Mouse (Mus musculus): Measurements from ENCODE around the gene Asap3.

The Asap3 gene

DNA sequence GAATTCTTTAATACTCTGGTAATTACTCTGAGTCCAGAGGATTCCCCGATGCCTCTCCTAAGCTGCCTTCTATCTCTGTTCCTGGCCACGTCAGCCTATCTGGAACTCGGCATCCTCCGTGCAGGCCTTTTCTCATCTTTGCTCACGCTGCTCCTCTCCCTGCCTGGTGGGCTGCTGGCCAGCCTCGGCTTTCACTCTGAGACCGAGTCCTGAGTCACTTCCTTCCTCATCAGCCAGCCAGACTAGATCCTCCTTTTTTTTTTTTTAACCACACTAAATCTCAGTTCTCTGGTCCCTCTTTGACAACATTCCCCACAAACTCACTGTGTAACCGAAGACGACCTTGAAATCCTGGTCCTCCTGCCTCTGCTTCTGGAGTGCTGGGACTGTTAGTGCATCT lies 20.8 kb upstream of the Asap3 start:
- no peak for DNase-seq

DNA sequence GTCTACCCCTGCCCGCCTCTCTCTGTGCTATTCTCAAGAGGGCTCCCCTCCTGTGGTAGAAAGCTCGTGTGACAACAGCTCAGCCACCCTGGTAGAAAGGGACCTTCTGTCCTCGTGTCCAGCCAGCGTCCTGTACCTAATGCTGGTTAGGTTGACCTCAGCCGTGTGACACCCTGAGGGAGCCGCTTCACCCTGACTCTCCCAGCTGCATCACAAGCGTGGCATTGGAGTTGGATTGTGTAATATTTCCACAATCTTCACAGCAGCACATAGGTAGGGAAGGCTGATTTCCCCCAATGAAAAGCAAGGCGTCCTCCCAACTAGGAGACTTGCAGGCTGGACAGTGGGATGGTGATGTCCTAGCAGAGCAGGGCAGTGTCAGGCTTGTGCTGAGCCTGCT lies 19.9 kb upstream of the Asap3 start:
- no peak for DNase-seq

DNA sequence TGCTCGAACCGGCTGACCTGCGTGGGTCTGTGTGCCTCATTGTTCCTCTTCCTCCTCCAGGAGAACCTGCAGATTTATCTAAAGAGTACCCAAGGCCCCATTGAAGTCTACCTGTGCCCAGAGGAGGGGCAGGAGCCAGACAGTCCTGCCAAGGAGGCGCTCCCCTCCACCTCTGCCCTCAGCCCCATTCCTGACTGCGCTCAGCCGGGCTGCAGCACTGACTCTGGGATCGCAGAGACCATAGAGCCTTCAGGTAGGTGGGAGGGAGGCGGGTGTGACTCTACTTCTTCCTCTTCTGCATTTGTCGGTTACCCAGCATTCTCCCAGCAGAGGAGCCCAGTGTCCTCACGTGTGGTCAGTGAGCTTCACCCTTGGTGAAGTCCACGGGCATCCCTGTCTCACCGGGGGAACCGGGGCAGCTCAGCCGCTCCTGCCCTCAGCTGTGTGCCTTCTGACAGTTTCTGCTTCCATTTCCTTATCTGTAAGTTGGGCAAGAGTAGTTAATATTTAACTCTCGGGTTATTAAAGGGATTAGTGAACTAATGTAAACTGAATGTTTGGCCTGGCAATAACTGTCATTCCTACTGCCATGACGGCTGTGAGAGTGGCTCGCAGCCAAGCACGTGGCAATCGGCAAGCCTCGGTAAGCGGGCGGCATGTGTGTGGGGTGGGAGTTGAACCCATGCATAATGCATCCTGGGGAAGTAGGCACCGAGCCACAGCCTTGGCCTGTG lies 19.3 kb upstream of the Asap3 start:
- no peak for DNase-seq

DNA sequence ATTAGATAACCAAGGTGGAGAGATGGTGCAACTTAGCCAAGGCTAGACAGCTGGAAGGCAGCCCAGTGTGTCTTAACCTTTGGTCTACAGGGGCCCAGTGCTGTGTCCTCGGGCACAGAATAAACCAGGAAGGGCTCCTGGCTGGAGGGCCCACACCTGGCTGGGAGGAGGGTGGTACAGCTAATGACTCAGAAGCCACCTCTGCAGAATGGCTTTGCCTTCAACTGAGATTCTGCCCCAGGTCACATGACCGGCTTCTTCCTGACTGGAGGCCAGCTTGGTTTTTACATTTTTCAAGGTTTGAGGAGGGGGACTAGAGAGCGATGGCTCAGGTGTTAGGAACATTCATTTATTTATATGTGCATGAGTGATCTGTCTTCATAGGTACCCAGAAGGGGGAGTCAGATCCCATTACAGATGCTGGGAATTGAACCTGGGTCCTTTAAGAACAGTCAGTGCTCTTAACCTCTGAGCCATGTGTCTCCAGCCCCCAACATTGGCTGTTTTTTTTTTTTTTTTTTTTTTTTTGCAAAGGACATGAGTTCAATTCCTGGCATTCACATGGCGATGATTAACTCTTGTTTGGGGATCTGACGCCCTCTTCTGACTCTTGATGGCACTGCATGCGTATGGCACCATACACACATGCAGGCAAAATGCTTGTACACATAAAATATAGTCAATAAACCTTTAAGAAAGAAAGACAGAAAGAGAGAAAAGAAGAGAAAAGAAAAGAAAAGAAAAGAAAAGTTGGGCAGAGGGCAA lies 17.0 kb upstream of the Asap3 start:
- DNase-seq: peak; percentile 74

DNA sequence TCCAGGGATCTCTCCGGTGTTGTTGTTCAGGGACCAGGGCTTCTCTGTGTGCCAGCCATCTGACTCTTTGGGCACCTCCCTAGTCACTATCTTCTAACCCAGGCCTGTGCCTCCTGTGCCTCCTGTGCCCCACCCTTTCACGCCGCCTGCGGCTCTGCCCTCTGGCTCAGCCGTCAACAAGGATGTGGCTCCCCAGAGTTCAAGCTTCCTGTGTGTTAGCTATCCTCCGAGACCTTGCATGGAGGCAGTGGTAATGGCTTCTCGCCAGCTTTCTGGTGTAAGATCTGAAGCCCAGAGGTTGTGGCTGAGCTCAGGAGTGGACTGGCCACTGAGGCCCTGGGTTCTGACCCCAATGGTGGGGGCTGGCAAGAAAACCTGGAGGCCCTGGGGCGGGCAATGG lies 16.3 kb upstream of the Asap3 start:
- DNase-seq: peak; percentile 93

DNA sequence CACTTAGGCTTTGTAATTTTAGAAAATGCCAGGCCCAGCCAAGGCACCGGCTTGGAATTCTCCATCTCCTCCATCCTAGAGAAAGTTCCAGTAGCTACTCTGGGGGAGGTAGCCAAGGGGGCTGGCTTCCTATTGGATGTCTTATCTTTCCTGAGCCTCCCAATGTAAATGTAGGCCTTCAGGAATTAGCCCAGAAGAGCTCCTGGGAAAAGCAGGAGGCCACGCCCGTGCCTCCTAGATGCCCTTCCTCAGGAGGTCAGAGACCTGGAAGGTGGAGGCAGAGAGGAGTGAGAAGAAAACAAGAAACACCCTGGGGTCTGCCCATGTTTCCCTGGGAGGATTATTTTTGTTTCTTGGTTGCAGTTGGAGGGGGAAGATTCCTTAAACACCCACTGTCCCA lies 12.6 kb upstream of the Asap3 start:
- DNase-seq: no peak

DNA sequence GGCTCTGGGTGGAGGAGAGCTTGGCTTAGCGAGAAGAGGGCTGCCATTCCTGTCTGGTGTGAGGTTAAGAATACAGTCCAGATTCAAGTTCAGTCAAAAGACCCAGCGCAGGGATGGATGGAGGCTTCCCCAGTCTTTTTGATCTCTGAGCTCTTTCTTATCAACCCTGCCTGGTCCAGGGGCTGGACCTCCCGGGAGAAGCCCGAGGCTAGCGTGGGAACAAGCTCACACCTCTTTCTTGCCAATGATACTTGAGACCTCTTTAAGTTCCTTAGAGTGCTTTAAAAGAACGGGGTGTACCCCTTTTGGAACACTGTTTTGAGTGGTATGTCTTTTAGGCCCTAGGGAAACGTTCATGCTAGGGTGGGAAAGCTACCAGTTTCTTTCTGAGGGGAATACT lies 11.1 kb upstream of the Asap3 start:
- DNase-seq: no peak

DNA sequence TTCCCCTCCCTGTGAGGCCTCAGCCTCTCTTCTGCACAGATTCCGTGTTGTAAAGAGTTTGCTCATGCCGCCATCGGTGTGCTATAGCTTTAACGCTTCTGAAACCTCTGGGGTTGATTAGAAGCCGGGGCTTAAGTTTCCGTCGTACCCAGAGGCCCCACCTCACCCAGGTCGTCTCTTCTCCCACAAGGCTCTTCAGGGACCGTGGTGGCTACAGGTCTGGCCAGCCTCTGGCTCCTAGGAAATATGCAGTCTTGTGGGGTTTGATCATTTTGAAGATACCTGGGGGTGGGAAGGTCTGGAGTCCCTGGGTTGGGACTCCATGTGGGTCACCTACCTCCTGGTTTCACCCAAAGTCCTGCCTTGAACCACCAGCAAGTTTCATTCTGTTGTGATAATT lies 10.5 kb upstream of the Asap3 start:
- no peak for DNase-seq

DNA sequence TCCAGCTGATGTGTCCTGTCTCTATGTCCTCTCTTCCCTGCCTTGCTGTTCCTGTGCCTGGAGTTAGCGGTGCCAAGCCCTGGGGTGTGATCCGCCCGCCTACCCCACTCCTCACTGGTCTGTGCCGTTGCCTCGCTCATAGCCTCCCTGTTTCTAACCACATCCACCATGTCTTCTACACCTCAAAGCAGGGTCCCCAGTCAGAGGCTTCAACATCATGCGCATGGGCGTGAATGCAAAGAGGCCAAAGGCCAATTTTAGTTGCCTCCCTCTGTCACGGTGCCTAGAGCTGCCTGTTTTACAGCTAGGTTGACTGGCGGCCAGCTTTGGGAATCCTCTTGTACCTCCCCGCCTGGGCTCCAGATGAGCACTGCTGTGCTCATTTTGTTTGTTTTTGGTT lies 10.0 kb upstream of the Asap3 start:
- no peak for DNase-seq

DNA sequence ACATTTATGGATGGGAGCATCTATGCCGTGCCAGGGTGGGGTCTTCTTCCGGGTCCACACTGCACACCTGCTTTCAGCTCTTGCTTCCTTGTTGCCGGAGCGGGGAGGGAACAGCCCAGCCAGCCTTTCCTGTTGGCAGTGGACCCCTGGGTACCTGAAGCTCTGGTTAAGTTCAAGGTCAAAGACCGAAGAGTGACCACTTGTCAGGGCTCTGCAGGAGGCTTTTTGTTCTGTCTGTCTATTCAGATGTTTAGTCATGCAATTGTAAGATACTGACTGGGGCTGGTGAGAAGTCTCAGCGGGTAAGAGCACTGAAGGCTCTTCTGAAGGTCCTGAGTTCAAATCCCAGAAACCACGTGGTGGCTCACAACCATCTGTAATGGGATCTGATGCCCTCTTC lies 7.3 kb upstream of the Asap3 start:
- no peak for DNase-seq

DNA sequence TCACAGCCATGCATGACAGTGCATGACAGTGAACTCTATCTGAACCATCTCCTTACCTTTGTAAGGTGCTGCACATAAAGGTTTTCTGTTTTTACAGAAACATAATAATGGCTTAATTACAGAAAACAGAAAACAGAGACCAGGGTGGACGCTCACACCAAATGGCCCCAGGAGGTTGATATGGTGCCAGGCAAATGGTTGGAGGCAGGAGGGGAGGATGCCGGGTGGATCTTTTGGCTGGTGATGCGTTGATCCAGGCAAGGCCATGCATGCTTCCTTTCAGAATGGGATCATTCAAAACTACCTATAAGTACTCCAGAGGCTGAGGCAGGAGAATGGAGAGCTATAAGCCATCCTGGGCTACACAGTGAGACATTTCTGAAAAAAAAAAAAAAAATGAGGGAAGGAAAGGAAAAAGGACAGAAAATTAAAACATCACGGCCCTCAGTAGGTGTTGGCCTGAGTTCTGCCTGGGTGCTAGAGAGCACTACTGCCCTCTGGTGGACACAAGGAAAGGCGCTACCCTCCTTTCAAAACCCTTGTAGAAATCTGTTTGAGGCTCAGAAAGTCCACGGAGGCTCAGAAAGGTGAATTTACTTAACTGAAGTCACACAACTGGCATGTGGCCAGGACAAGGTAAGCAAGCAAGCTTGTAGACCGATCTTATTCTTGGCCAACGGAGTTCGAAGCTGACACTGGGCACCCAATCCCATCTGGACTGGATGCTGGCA lies 6.4 kb upstream of the Asap3 start:
- peak; percentile 59 for DNase-seq

DNA sequence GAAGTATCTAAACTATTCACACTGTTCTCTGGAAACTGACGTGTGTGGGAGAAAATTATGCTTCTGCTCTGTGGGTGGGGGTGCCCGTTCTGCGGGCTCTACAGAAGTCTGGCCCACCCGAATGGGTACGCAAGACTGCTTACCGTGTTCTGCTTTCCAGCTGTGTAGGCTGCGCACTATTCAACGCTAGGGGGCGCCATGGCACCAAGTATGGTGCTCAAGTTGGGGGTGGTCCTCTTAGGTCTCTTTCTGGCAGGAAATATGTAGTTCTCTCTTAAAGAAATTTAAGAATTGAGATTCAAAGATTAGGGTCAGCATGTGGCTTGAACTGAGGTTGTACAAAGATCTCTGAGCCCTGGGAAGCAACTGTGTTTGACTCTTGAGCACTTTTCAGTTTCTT lies 3.7 kb upstream of the Asap3 start:
- peak; percentile 81 for DNase-seq

DNA sequence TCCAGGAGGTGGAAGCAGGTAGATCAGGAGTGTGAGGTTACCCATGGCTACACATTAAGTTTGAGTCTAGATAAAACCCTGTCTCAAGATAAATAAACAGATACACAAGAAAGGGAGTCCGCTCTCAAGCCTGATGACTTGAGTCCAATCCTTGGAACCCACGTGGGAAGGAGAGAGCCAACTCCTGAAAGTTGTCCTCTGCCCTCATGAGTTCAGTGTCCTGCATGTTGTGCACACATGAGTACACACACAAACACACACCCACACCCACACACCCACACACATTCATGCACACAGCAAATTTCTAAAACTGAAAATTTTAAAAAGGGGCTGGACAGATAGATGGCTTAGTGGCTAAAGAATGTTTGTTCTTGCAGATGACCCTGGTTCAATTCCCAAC lies 1.4 kb upstream of the Asap3 start:
- DNase-seq: no peak

DNA sequence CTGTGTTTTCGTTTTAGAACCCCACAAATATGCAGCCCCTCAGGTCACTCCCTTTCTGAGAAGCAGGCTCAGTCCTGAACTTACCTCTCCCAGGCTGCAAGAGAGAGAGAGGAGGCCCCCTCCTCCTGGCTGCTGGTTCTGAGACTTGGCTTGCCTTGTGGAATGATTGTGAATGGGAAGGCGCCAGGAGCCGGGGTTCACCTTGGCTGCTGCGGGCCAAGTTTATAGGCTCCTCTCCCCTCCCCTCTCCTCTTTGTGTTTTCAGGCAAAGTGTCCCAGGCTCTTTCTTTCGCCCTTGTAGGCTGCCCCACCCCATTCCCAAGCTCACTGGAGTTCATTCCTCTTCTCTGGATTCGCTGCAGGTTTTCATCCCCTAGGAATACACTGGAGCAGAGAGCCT lies 778 bp downstream of the Asap3 start:
- no peak for DNase-seq

DNA sequence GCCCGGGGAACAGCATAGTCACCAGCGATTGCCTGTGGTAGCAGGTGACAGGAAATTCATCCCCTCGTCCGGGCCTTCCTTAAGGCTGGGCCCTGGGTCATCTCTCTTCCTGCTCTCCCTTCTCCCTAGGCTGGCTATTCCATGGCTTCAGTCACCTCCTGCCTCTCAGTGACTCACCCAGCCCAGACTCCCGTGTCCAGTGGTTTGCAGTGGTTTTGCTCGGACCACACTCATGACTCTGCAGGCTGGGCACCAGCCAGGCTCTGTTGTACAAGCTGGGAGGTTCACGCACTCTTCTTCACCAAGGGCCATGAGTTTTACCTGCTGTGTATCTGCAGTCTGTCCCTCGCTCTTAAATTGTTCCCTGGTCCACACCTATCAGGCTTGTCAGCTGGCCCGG lies 4.8 kb downstream of the Asap3 start:
- DNase-seq: no peak

DNA sequence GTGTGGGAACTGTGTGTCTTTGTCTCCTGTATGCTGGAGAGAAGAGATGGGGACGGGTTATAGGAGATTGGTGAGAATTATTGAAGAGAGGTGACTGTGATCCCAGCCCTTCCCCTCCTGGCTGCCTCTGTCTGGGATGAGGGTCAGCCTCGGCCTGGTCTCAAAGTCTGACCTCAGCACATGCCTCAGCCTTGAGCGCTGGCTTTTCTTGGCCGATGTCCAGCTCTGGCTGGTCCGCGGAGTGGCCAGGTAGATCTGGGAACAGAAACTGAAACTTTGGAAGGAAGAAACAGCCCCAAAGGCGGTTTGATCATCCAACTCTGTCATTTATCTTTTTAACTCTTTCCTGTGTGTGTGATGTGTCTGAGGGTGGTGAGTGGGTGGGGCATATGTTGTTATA lies 7.5 kb downstream of the Asap3 start:
- DNase-seq: peak; percentile 50

DNA sequence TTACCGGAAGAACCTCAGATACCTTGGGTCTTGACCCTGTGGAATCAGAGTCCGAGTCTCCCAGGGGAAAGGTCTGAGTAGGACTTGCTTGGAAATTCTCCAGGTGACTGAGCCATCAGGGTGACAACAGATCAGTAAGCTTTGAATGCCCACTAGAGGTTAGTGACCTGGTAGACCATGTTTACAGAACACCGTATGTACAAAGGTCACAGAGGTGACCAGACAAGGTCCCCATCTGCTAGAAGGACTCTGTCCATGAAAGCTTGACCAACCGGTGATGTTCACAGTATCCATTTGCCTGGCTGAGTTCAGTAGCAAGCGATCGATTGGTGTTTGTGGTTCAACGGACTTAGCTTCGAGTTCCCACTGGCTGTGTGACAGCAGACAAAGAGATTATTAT lies 8.7 kb downstream of the Asap3 start:
- no peak for DNase-seq

DNA sequence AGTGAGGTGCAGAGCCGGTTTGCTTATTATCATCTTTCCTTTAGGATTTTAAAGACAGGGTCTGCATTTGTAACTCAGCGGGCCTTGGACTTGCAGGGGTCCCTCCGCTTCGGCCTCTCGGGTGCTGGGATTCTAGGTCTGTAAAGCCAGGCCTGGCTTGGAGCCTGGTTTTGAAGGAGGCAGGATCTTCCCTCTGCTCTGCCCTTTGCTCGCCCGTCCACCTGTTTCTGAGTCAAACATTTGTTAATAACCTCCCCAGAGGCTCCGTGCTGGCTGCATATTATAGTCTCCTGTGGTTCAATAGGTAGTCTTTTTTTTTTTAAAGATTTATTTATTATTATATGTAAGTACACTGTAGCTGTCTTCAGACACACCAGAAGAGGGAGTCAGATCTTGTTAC lies 9.4 kb downstream of the Asap3 start:
- no peak for DNase-seq

DNA sequence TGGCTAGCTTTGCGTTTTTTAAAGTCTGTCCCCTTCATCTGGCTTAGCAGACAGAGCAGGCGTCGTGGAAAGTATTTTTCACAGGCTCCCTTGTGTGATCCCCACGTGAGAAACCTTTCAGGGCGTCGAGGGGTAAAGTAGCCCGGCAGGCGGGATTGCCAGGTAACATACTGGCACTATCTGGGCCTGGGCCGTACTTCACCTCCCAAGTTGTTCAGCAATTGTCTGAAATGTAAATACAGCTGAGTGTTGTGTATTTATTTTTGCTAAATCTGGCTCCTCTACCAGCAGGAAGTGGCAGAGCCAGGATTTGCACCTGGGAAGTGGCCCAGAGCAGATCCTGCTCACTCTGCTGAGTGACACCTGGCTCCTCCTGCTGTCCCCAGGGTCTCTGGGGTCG lies 10.9 kb downstream of the Asap3 start:
- no peak for DNase-seq

DNA sequence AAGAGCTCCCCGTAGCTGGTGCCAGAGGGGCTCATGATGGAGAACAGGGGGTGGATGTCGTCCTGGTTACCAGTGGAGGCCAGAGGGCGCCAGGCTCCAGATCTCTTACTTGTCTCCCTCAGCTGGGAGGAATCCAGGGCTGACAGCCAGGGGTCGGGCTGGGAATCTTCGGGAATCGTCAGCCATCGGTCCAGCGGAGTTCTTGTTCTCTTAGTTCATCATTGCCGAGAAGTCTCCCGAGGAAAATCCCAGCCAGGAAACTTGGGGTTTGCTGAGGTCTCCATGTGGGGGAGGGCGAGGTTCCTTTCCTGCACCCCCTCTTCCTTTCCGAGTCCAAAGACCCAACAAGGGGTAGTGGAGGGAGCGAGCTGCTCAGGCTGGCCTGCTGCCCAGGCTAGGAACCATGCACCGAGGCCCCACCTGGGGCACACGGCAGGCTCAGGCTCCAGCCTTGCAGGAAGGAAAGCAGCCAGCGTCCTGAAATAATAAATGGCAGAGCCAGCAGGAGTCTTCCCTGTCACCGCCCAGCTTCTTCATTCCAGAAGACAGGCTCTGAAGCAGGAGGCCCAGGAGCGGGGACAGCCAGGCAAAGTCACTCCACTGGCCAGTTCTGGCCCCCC lies 12.5 kb downstream of the Asap3 start:
- no peak for DNase-seq

DNA sequence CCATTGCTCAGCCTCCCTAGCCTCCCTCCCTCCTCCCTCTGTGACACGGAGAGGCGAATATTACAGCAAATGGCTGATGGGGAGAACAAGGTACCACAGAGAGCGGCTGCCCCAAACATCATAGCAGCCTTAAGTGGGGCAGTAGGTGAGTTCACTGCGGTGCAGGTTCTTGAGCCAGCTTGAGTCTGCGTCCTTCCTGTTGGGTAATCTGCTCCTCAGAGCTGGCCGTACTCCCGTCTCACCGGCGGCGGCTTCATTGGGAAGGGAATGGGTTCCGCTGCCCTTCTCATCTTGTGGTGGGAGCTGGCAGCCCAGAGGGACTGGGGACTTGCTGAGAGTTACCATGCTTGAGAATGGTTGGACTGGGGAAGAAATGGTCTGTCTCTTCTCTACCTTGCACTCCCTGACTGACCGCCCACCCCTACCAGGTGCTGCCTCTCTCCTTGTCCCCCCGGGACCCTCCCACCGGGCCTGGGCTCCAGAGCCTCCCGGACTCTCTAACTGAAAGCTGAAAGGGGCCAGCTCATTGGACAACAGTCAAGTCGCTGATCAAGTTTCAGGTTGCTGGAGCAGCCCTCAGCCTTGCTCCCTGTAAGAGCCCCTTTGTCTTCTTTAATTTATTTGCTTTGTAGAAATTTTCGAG lies 14.1 kb downstream of the Asap3 start:
- DNase-seq: no peak

DNA sequence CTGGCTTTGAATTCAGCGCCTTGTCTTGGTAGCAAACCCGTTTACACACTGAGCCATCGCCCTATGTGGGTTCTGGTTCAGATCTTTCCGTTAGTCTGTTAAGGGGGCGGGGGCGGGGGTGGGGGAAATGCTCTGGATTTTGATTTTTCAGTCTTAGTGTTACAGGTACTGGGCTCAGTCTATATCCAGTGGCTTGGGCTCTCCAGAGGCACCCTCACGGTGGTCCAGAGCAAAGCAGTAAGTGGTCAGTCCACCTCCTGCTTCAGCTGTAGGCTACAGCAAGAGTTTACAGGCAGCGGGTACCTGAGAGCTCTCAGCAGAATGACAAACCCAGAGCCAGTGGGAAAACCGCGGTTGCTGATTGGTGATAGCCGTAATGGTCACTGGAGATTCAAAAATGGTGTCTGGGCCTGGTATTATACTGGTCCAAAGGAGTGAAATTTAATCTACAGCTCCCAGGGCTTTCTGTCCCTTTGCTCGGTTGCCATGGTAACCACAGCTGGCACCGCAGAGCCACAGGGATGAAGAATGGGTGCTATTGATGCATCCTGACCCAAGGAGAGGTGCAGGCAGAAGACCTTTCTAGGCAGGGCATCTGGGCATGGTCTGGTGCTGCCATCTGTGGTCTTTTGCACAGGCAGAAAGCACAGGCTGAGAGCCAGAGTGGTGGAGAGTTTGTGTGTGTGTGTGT lies 17.5 kb downstream of the Asap3 start:
- no peak for DNase-seq

DNA sequence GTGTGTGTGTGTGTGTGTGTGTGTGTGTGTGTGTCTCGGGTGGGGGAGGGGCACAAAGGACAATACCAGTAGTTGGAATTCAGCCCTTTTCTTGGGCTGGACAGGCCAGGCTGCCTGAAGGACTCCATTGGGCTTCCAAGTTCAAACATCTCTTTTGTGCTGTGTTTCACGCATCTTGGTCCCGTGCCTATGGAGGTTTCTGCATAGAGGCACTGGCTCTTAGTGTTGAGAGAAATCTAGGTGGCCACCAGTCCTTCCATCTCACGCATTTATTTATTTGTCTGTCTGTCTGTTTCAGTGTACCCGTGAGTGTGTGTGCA lies 18.0 kb downstream of the Asap3 start:
- no peak for DNase-seq

All from liver (tissue).